Mouse (Mus musculus) lung, adult 2 months (tissue): ENCODE measurements around the gene Ccdc188. TPM values are rescaled to one million over a fixed set of nuclear protein-coding genes. Genes with fewer than 3 reads are reported as not detected.
A peak's percentile ranks its signal among the peaks of the same experiment; 100 is the strongest.

Source experiments
- DNase-seq: peaks from one replicate; pipeline ENCODE4 v3.0.0; 2022
- H3K4me1 ChIP-seq: fragments of 200-500 bp; 2 replicates; pipeline ENCODE4 v1.6.1; 2011; ENCODE audit warnings: low read length; ENCODE audit not compliant: control insufficient read depth, insufficient read depth
- H3K4me3 ChIP-seq: fragments of 200-500 bp; replicated peaks from 2 replicates; pipeline ENCODE3; 2011; ENCODE audit warnings: low read depth, mild to moderate bottlenecking, control low read depth, low read length; ENCODE audit errors: extremely low read depth
- CTCF ChIP-seq: fragments of 200-500 bp; IDR thresholded peaks from 2 replicates; pipeline ENCODE4 v1.5.1; 2011; ENCODE audit warnings: mild to moderate bottlenecking, low read length, control low read depth; ENCODE audit not compliant: insufficient read depth
- POLR2A ChIP-seq: fragments of 200-500 bp; IDR thresholded peaks from 2 replicates; pipeline ENCODE4 v1.6.1; 2011; ENCODE audit warnings: low read depth, mild to moderate bottlenecking, control low read depth, low read length, borderline replicate concordance; ENCODE audit errors: extremely low read depth
- WGBS: fragments of 180-500 bp; shearing (Covaris S2); methylation state at CpG from one replicate; pipeline ENCODE4 v1.1.7; 2018; 5-methylcytosine and 5-hydroxymethylcytosine counted together
- polyA plus RNA-seq: library from polyadenylated mRNA; depleted of rRNA; stranded (reverse); fragments of >200 nt; gene quantifications from 2 replicates; pipeline ENCODE4 v1.2.3, GENCODE M21; 2012

The Ccdc188 gene
- polyA plus RNA-seq, 1 experiment = not detected

DNA sequence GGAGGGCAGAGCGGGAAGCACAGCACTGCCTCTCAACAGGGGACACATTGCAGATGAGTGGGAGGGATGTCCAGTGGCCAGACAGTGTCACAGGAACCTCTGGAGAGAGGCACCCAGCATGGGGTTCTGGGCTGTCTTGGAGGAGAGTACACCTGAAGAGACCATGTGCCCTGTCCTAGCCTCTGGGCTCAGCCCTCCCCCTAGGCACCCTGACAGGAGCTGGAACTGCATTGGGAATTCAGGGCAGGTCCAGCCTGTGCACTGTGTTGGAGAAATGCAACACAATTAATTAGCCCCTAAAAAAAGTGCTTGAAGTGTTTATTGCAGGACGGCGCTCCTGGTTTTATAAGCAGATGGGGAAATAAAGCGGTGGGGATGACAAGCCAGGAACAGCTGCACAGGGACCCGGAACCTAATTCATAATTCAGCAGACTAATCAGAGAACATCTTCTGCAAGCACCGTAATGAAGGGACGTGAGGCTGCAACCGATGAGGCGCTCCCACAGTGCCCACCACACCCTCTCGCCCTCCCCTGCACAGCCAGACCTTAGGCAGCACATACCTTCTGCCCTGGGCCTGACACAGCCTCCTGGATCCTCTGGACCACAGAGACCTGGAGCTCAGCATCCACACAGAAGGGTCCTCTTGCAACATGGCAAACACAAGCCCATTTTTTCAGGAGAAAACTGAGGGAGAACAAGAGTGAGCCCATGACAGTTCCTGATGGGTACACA, 19.1 kb upstream of the Ccdc188 start:
- Histone ChIP-seq H3K4me3 (no peak overlapping the region), H3K4me1 (no peaks in the 10 kb centered on the region)
- whole genome bisulfite sequencing = 80% methylated on average over 10 of the region's 10 CpGs
- TF ChIP-seq POLR2A (no peak), CTCF (no peak)
- DNase-seq = no peak

- DNase-seq = no peak
- H3K4me1 ChIP-seq = no peaks in the 10 kb centered on the region
- TF ChIP-seq POLR2A (no peak), CTCF (no peak)
- 54% methylated on average over 2 of the region's 2 CpGs for WGBS
- H3K4me3 ChIP-seq = no peak overlapping the region
Observed at GRCm38 (mm10) chr16:18200062-18200461, 17.6 kb upstream of the Ccdc188 start.

DNA sequence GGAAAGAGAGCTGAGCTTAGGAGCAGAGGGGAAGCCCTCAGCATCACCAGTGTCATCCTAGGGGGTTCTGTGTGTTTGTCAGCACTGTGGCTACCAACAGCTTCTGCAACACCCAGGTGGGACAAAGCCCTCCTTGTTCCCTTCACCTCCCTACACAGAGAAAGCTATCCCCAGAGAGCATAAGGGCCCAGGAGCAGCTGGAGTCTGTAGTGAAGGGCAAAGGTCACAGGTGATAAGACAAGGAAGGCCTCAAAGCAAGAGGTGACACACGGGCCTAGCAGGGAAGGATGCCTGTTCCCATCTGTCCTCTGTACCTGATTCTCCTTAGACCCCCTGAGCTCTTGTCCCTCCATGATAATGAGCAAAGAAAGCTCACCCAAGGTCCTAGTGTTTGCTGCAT, 16.1 kb upstream of the Ccdc188 start:
- WGBS = 40% methylated on average over 1 of the region's 1 CpGs
- H3K4me3 ChIP-seq = no peak overlapping the region
- no peaks in the 10 kb centered on the region for H3K4me1 ChIP-seq
- no peak for TF ChIP-seq POLR2A
- TF ChIP-seq CTCF = no peak
- DNase-seq = no peak

DNA sequence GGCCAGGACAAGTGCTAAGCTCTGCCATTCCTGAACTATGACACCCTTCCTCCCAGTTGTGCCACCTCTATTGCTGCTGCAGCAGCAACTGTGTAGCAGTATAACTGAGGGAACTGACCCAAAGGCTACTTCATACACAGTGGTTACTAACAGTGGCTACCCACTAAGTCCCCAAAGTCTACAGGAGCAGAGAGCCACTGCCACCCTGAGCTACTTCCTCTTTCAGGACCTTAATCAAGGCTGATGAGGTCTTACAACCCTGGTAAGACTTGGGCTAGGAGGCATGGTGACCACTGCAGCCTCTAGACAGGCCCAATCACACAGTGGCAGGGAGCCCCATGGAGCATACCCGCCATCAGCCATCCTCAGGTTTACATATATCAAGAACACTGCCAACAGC, 15.6 kb upstream of the Ccdc188 start:
- Histone ChIP-seq H3K4me3 (no peak overlapping the region), H3K4me1 (no peaks in the 10 kb centered on the region)
- WGBS = 82% methylated on average over 1 of the region's 1 CpGs
- TF ChIP-seq POLR2A (no peak), CTCF (no peak)
- no peak for DNase-seq

DNA sequence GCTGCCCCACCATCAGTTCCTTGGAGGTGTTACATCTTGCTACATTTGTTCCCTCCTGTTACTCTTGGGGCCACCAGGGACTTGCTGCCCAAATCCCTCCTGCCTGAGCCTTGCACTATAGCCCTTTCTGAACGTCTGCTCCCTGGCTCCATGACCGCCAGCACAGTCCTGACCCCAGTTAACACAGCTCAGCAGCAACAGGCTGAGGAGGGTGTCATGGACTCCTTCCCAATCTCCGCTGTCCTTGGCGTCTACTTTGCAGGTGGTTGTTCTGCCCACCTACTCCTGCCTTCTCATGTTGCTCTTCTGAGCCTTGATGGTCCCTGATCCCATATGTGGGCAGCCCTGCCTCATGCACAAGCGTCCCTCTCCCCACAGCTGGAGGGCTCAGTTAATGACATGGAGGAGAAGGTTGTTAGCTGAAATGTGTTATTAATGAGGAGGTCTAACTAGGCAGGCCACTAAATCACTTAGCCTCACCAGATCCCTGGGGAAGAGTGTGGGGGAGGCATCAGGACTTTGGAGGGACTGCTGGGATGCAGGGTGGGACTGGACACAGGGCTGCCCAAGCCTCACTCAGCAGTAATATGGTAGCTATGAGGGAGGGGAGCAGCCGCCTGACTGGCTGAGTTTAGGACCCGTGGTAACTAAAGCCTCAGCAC, 14.1 kb upstream of the Ccdc188 start:
- no peak overlapping the region for H3K4me3 ChIP-seq
- 59% methylated on average over 7 of the region's 7 CpGs for WGBS
- no peak for TF ChIP-seq POLR2A
- no peak for TF ChIP-seq CTCF
- no peaks in the 10 kb centered on the region for H3K4me1 ChIP-seq
- no peak for DNase-seq

DNA sequence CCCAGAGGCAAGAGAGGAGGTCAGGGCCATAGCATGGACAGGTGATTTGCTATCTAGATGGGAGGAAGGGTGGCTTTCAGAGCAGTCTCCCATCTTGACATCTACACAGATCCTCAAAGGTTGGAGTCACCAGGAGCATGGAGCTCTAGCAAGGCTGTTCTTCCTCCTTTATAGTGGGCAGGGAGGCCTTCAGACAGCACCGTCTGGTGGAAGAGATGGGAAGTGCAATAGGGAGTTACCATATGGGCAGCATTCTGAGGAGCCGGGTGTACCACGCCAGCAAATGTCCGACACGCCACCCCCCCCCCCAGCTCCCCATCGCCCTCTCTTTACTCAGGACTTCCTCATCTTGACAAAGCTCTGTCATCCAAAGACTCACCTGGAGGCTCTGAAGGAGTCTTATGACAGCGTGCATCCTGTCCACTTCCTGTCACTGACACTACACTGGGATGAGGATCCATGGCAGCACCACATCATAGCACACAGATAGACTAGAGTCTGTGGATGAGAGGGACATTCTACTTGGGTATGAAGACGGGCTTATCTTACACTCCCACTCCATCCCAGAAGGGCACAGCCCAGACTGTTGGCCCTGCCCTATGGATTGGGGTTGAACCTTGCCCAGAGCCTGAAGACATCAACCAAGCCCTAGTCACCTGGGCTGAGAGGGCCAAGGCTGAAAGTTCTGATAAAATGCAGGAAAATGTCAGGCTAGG, 6.8 kb upstream of the Ccdc188 start:
- Histone ChIP-seq H3K4me3 (no peak overlapping the region), H3K4me1 (no peaks in the 10 kb centered on the region)
- peak; percentile 82 for TF ChIP-seq CTCF
- TF ChIP-seq POLR2A = no peak
- WGBS = 15% methylated on average over 8 of the region's 8 CpGs
- peak; percentile 55 for DNase-seq

DNA sequence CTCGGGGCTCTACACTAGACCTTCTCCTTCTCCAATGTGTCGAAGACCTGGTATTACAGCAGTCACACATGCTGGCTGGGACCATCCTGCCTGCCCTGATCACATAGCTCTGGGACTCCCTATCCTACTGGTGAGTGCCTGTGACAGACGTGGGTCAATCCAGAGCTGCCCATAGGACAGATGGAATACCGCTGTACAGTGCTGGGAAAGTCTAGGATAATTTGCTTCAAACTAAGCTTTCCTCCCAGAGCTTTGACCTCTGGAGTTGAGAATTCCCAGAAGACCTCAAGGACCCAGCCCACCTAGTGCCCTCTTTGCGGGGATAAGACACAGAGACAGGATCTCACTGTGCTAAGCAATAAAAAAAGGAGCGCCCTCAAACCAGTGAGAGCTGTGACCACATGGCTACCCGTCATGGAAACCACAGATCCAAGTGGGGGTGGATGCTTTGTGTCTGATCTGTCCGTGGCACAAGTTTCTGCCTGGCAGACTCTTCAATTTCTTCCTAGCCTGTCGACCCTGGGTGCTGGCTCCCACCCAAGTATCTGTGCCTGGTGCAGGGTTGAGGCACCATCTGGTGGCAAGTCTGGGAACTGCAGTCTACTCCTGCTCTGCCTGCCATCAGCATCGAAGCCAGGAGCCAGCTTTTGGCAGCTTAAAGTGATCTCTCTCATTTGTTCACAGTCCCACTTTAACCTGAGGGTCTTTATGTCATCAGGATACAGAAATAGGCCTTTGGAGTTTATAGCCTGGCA, 6.1 kb upstream of the Ccdc188 start:
- WGBS = 45% methylated on average over 10 of the region's 10 CpGs
- Histone ChIP-seq H3K4me1 (no peaks in the 10 kb centered on the region), H3K4me3 (no peak overlapping the region)
- peak; percentile 97 for TF ChIP-seq CTCF
- TF ChIP-seq POLR2A = no peak
- DNase-seq = peak; percentile 82

DNA sequence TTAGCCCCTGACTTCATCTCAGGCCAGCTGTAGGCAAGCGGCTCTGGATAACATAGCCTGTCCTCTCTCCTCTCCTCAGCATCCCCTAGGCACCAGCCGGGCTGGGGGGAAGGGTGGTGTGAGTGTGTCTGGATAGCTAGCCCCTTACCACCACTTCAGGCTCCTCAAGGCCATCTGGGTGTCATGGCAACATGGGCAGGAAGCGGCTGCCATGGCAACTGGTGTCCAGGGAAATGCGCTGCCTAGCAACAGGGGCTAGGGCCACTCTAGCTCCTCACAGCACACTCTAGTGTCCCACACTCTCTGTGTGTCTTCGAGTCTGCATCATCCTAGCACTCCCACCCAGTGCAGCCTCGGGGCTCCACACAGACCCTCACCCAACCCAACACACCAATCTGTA, 4.0 kb upstream of the Ccdc188 start:
- no peak for TF ChIP-seq CTCF
- TF ChIP-seq POLR2A = no peak
- Histone ChIP-seq H3K4me1 (no peaks in the 10 kb centered on the region), H3K4me3 (no peak overlapping the region)
- no peak for DNase-seq
- WGBS = 53% methylated on average over 6 of the region's 6 CpGs

DNA sequence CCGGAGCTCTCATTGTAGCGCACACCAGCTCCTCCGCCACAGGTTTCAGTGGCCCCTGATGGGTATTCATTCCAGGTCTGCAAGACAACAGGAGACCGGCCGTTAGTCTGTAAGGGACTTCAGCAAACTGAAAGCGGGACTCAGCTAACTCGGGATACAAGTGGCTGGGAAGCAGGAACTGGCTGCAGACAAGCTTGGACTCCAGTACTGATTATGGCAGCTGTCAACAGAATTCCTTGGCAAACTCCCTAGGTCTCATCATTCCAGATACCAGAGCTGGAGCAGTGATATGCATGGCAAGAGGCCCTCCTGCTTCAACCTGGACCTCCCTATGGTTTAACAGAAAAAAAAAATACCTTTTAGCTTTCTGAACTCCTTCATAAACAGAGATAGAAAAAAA, 2.8 kb upstream of the Ccdc188 start:
- no peak for DNase-seq
- WGBS = 64% methylated on average over 7 of the region's 7 CpGs
- H3K4me3 ChIP-seq = no peak overlapping the region
- TF ChIP-seq CTCF = no peak
- no peak for TF ChIP-seq POLR2A
- H3K4me1 ChIP-seq = no peaks in the 10 kb centered on the region
